Mouse (Mus musculus) central nervous system, embryonic 14 days (tissue): ENCODE results near the gene Mlf1. TPM values are rescaled to one million over a fixed set of nuclear protein-coding genes. Genes with fewer than 3 reads are reported as not detected.

Source experiments
- polyA plus RNA-seq: library from polyadenylated mRNA; depleted of rRNA; stranded (reverse); fragments of >200 nt; gene quantifications from 2 replicates; pipeline ENCODE4 v1.2.3, GENCODE M21; 2012; rRNA removed

Gene Mlf1
- 14.2 and 14.4 TPM in 2 replicates for polyA plus RNA-seq

GRCm38 (mm10) chr3:67373872-67374271, at the start of gene Mlf1:
Gene Mlf1, plus strand, starts transcription at chr3:67374097.

GRCm38 (mm10) chr3:67375063-67375462, 1.2 kb downstream of the Mlf1 start, which contains the start of gene Gm17402:
Gene Gm17402, minus strand, starts transcription at chr3:67375163.

GRCm38 (mm10) chr3:67429999-67430380, 56.1 kb downstream of the Mlf1 start, which contains the start of gene Gfm1:
Gene Gfm1, plus strand, starts transcription at chr3:67430096.

Other genes starting within 250 kb of the Mlf1 start
- gene Gm17402, start 1.1 kb downstream of the Mlf1 start, polyA plus RNA-seq = not detected in 2 replicates
- 28.5 and 28.7 TPM in 2 replicates for gene Gfm1, start 56.0 kb downstream of the Mlf1 start, polyA plus RNA-seq
- 73.6 and 83.4 TPM in 2 replicates for gene Lxn, start 89.8 kb downstream of the Mlf1 start, polyA plus RNA-seq
- 1.0 and 1.3 TPM in 2 replicates for gene Rarres1, start 141.4 kb downstream of the Mlf1 start, polyA plus RNA-seq
- gene Mfsd1, start 208.6 kb downstream of the Mlf1 start, polyA plus RNA-seq = 29.7 and 31.7 TPM in 2 replicates